Mouse (Mus musculus): ENCODE data around the gene Cog4.
"Not testable (repeated sequence)": the region's sequence is repeated elsewhere in the genome, so short reads cannot be mapped to it uniquely, and the experiment has no call there.

Gene Cog4

DNA sequence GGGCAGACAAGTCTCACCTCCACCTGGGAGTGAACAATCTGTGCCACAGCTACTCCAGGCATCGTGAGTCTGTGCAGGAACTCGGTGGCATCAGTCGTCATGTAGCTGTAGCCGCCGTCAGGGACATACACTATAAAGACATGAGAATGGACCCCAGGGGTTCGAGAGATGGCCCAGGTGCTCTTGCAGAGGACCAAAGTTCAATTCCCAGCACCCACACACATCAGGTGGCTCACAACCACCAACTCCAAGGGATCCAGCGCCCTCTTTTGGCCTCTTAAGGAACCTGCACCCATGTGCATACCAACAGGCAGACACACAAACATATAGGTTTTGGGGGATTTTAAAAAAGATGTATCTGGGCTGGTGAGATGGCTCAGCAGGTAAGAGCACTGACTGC lies 45.6 kb downstream of the Cog4 start:
- DNase-seq = no peak

DNA sequence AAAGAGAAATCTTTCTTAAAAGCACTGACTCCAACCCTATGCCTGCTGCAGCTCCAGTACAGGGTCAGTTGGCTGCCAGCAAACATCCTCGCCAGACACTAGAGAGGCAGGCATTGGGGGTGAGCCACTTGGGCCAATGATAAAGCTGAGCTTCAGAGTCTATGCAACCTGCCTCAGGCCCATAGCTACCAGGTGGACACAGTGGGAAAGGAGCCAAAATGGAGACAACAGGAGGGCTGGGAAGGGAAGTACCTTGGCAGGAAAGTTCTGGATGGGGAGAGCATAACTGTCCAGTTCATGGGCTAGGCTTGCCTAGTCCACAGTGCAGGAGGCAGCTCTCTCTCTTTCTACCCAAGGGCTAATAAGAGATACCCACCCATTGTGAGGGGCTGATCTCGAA lies 46.5 kb downstream of the Cog4 start:
- no peak for DNase-seq

DNA sequence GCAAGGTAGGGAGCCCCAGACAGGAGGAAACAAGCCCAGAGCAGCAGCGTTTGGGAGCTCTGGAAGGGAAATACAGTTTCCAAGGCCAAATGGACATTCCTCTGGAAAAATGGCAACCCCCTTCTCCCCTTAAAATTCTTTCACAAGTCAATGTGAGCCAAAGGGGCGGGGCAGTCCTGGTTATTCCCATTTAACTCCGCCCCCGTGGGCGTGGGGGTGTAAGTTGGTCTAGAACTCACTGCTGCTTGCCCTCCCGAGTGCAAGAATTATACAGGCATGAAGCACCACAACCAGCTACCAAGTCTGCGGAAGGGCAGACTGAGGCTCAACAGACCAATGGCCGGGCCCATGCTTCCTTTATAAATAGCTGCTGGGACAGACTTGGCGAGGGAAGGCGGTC lies 48.5 kb downstream of the Cog4 start:
- DNase-seq = no peak

DNA sequence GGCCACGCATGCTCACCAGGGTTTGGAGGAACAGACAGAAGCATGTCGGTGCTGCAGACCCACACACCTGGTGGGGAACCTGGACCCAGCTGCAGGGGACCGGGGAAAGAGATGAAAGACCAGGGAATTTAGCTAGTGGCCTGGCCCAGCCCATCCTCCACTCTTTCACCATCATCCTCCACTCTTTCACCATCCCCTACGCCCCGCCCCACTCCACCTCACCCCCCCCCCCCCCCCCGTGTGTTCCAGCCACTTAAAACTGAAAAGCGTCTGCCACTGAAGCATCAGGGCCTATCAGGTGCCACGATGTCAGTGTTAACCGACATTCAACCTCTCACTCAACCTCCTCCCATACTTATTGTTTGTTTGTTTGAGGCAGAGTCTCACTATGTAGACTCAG lies 48.9 kb downstream of the Cog4 start:
- DNase-seq = no peak

DNA sequence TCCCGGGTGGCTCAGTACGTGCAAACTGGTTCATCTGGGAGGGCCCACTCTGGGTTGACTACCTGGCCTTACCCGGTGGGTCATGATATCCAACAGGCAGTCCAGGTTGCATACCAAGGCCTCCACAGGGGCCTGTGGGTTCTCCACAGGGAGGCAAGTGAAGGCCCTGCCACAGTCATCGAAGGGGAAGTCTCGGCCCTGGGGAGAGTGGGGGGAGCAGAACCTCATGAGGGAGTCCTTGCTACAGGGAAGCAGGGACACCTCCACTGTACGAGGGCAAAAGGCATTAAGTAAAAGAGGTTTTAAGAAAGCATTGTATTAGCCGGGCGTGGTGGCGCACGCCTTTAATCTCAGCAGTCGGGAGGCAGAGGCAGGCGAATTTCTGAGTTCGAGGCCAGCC lies 49.4 kb downstream of the Cog4 start:
- DNase-seq = no peak

DNA sequence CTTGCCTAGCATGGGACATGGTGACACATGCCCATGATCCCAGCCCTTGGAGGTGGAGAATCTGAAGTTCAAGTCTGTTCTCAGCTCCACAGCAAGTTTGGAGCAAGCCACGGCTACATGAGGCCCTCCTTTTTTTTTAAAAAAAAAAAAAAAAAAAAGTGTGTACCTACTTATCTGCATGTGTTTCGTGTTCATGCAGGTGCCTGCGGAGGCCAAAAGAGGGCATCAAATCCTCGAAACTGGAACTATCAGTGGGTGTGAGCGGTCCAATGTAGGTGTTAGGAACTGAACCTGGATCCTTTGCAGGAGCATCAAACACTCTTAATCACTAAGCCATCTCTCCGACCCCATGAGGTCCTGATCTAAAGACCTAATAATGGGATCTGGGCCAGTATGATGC lies 51.1 kb downstream of the Cog4 start:
- DNase-seq = no peak

DNA sequence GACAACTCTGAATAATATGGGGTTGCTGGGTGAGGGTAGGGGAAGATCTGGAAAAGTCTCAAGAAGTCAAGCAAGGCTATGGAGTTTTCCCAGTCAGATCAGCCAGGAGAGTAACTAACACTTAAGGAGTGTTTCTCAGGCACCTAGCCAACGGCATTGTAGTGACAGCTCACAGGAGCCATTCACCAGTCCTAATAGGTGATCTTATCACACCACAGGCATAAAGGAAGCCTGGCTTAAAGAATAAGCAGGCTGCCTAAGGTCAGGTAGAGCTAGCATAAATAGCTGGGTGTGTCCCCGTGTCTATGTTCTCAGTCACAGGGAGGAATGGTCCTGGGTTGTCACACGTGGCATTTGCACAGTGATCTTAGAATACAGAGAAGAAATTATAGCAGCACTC lies 54.7 kb downstream of the Cog4 start:
- DNase-seq = no peak

DNA sequence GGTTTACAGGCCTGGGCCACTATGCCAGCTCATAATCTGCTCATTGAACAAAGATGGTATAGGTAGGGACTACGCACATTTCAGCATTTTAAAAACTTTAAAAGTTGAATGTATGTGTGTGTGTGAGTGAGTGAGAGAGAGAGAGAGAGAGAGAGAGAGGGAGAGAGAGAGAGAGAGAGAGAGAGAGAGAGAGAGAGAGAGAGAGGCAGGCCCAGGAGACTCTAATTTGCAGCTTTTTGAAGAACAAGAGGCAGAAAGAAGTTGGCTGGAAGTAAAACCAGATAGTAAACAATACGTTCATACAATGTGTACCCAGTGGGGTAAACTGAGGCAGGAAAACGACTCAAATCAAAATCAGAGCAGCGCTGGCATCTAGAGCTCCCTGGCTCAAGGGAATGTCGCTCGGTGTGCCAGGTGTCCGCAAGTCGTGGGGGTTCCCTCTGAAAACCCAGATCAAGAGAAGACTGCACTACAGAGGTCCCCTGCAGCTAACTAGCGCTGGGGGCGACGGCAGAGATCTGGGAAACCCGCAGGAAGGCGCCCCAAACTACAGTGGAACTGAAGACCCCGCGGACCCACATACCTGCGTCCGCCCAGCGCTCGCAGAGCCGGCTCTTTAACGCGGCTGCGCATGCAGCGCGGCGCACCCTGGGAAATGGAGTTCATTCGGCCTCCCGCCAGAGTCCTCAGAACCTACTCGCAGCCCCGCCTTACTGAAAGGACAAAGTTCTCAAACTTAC lies 55.6 kb downstream of the Cog4 start, which contains the start of gene Fuk:
Gene Fuk, minus strand, starts transcription at position 650 of the 740 bp plus-strand sequence.
- peak; percentile 73 to 75 for DNase-seq

DNA sequence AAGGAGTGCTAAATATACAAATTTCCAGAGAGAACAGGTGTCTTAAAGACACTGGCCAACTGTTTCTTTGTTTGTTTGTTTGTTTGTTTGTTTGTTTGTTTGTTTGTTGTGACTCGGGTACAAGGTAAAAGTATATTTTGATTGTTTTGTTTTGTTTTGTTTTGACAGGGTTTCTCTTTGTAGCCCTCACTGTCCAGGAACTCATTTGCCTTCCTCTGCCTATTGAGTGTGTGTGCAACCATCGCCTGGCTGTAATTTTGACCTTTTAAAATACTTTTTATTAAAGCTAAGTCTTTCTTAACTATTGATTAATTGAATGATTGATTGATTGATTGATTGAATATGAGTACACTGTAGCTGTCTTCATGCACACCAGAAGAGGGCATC lies 56.2 kb downstream of the Cog4 start:
- no peak for DNase-seq

DNA sequence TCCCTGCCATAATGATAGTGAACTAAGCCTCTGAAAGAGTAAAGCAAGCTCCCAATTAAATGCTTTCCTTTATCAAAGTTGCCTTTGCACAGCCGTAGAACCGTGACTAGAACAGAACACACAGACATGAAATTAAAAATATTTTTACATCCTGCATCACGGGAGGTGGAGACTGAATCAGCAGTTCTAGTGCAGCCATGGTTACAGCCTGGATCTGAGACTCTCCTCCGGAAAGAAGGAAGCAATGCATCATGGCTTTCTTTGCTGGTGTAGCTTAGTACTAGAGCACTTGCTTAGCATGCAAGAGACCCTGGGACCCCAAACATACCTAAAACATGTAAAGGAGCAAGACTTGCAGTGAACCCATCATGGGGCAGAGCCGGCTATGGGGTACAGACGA lies 59.0 kb downstream of the Cog4 start:
- DNase-seq = no peak

DNA sequence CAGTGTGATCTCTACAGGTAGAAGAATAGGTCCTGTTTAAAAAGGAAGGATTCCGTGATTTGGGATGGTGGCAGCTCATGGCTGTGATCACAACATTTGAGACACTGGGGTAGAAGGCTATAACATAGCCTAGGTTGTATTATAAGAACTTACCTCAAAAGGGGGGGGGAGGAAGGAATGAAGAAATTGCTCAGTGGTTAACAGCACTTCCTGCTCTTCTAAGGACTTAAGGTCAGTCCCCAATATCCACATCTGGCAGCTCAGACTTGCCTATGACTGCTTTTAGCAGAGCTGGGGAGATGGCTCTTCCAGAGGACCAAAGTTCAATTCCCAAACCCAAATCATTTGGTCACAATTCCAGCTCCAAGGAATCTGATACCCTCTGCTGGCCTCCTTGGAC lies 60.3 kb downstream of the Cog4 start:
- DNase-seq = no peak

DNA sequence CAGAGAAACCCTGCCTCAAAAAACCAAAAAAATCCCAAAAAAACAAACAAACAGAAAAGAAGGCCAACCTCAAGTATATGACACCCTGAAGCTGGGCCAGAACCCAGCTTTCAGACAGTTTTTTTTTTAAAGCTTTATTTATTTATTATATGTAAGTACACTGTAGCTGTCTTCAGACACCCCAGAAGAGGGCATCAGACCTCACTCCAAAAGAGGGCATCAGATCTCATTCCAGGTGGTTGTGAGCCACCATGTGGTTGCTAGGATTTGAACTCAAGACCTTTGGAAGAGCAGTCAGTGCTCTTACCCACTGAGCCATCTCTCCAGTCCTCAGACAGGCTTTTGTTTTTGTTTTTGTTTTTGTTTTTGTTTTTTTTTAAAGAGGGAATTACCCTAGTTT lies 63.5 kb downstream of the Cog4 start:
- not testable (repeated sequence) for DNase-seq

DNA sequence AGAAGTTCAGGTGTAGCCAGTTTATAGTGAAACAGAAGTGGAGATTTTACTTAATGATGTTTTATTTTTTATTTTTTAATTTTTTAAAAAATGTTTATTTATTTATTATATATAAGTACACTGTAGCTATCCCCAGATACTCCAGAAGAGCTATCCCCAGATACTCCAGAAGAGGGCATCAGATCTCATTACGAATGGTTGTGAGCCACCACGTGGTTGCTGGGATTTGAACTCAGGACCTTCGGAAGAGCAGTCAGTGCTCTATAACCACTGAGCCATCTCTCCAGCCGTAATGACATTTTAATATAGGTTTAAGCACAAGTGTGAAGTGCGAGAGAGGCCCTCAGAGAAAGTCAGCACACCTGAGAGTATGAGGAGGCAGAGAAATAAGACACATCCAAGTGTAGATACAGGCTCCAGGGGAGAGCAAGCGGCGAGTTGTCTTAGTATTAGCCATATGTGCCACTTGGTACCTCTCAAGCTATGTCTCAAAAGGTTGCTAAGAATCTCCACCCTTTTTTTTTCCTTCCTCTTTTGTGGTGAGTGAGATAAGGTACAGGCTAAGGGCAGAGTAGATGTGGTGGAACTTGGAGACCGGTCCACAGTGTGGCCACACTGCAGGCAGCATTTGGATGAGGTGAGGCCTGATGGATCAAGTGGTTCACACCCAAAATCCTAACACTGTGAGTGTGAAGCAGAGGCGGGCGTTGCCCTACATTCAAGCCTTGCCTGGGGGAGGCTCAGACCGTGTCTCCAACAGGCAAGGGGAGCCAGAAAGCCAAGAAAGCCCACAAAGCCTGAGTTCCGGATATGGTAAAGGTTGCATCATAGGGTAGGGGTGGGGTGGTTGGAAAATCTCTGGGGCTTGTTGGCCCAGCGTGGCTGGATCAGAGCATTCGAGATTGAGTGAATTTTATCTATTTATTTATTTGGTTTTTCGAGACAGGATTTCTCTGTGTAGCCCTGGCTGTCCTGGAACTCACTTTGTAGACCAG lies 65.5 kb downstream of the Cog4 start:
- no peak for DNase-seq

DNA sequence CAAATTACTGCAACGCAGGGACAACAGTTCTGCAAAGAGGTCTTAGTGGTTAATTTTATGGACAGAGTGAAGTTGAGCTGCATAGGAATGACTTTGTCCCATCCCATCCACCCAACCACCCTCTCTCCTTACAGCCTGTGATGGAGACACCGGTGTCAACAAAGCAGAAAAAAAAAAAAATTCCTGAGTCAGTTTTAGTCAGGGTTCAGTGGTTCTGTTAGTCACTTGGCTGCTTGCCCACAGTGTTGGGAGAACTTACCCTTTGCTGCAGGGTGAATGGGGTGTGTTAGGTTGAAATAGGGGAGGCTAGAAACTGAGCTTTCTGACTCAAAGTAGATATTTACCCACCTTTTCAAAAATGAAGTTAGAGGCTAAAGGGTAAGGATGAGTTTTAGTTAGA lies 71.0 kb downstream of the Cog4 start:
- DNase-seq = no peak

DNA sequence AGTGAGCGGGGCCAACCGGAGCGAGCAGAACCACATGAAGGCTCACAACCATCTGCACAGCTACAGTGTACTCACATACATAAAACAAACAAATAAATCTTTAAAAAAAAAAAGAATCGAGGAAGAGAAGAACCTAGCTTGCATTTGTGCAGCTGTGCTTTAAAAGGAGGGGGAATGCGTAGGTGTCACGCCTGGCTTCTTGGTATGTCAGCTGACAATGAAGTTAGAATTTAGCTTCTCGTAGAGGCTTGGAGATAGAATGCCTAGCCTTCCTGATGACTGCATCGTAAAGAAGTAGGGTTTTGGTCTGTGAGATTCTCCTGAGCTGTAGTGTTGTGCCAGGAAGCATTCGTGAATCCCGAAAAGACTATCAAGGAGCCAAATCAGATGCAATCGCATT lies 71.6 kb downstream of the Cog4 start:
- no peak for DNase-seq

DNA sequence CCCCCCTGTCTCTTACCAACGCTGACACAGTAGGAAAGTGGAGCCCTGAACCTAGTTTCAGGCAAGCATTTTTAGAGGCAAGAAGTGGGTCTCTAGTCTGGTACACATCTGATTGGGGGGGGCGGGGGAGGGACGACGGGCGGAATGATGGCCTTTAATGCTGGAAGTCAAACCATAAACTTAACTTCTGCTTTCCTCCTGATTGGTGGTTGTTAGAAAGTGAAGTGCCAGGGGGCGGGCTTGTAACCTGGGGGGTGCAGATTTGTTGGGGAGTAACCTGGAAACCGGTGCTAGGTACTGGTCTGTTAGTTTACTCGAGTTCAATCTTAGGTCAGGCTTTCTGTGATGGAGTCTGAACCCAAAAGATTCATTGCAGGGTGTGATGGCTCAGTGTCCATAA lies 72.1 kb downstream of the Cog4 start:
- no peak for DNase-seq

DNA sequence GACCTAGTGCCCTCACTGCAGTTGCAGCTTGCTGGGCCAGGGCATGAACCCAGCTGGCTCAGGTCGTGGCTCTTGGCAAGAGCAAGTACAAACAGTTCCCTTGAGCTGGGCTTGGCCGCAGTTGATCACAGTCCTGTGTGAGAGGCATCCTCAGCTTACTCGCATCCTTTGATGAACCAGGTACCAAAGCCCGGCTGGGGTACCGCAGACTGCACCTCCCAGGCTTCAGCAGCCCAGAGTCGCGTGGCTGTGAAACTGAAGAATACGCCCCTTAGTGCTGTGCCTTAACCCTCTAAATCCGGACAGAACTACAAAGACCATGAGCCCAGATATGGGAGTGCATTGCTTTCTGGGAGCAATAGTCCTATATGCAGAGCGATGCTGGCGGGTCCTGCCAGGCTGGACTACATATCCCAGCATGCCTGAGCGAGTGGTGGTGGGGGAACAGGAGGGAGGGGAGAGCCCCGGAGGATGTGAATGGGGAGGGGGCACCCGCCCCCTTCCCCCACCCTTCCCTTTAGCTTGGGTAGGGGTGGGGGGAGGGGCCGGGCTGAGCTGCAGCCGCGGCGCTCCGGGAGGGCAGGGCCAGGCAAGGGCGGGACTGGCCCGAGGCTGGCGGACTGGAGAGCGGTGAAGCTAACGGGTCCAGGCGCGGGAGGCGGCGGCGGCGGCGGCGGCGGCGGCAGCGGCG lies 73.1 kb downstream of the Cog4 start, which contains the start of gene St3gal2:
Gene St3gal2, plus strand, starts transcription at position 582 of the 691 bp plus-strand sequence.
- DNase-seq = peak; percentile 81 to 91

DNA sequence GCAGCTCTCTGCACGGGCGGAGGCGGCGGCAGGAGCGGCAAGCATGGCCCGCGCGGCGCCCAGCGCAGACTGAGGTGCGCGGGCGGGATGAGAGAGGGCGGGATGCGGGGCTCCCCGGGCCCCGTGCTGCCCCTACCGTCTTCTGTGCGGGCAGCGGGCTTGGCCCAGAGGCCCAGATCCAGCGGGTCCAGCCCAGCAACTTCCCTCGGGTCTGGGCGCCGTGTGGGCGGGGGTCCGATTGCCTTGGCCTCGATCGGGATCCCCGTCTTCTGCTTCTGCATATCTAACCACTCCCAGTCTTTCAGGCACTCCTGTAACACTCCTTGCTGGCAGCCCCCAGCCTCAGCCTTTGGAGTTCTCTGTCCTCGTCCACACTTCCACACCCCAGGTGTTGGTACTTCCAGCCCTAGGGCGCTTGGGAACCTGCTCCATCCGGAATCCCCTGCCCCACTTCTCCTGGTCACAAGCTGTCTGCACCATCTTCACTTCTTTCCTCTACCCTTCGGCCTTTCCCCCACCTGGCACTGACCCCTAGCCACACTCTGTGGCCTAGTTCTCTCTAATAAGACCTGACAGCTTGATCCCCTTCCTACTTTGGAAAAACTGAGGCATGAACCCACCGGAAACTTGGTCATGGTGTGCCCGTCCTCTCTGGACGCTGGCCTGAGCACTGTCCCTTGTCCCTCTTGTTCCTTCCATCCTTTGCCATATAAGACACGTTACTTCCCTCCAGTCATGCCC lies 73.8 kb downstream of the Cog4 start:
- peak in 1 of 2 experiments; percentile 47 for DNase-seq

DNA sequence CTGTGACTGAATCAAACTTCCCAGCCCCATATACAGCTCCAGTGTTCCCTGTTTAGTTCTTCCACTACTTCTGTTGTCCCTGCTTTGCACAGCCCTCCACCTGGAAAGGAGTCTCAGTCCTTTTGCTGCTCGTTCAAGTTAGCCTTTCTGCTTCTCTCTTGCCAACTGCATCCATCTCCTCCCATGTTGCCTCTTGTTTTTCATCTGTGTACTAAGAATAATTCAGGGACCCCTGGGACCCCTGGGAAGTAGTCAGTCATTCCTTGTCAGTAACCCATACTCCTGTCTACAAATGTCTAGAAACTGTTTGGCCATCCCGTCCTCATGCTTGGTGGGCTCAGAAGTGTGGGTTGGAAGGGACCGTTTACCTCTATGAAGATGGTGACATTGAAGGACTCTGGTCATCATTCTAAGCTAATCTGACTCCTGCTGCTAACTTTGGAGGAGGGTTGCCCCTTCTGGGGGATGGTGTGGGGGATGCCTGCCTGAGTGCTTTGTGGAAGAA lies 74.4 kb downstream of the Cog4 start:
- no peak for DNase-seq

DNA sequence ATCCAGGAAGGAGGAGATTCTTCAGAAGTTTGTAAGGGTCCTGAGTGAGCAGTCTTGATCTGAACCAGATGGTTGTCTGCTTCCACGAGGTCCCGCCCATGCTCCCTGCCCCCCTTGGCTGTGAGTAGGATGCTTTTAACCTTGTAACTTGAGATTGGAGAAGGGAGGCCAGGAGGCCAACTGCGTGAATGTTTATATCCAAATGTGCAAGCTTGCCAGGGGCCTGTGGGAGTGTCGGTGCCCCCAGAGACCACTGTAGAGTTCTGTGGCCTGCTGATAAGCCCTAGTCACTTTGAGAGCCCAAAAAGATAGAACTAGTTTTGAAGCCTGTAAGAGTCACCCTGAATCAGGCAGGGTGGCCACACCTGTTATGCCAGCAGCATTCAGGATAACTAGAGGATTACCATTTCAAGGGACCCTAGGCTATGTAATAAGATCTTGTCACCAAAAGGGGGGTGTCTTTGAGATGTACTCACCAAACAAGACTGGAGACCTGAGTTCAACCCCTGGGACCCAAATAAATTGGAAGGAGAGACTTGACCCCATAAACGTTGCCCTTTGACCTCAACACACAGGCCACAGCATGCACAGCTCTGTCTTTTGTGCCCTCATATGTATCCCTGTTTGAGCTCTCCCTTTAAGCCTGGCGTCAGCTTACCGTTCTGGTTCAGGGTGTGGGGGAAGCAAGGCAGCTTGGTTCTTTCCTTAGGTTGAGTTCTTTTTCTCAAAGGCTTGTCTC lies 75.3 kb downstream of the Cog4 start:
- DNase-seq = no peak

DNA sequence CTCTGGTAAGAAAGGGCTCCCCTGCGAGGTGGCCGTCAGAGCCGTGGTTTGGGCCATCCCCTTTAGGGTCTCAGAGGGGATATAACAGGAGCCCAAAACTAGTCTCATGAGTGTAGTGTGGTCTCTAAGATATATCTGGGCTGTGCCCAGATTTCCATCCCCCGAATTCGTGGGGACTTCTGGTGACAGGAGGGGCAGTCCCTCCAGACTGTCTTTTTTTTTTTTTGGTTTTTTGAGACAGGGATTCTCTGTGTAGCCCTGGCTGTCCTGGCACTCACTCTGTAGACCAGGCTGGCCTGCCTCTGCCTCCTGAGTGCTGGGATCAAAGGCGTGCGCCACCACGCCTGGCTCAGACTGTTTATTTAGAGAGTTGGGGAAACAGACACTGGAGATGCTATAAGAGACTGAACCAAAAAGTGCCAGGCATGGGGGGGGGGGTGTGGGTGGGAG lies 79.3 kb downstream of the Cog4 start:
- DNase-seq = no peak

DNA sequence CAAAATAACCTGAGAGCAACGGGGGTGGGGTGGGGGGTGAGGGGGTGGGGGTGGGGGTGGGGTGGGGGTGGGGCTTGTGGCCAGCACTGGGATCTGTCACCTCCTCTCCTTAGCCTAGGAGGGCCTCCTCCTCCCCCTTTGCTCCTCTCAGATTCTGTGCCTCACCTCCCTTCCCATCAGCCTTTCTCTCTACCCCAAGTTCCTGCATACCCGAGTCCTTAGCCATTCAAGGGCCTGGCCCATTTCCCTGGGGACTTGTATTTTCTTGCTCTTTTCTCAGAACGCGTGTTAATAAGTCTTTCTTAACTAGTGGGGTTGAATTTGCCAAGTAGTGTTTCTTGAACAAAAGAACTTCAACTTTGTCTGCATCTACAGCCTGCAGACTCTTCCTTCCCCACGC lies 80.3 kb downstream of the Cog4 start:
- no peak for DNase-seq

Data from thymus, adult 18-20 months (tissue).